Mouse (Mus musculus) urinary bladder, postnatal 25 days (tissue): ENCODE results near the gene Serpina1b.
"Not testable (repeated sequence)": the region's sequence is repeated elsewhere in the genome, so short reads cannot be mapped to it uniquely, and the experiment has no call there.

ENCODE experiments used
- DNase-seq: peaks from one replicate; pipeline ENCODE4 v3.0.0; 2022; ENCODE audit warnings: low spot score

The Serpina1b gene

GRCm38 (mm10) chr12:103830273-103830672 is at the start of gene Serpina1b:
Gene Serpina1b (minus strand): TSS chr12:103830373.
- DNase-seq, result not testable (repeated sequence)

GRCm38 (mm10) chr12:103866873-103867272 is 36.7 kb upstream of the Serpina1b start:
- not testable (repeated sequence) for DNase-seq

GRCm38 (mm10) chr12:103863101-103863974 is 33.2 kb upstream of the Serpina1b start, which contains the start of gene Serpina1a:
Gene Serpina1a (minus strand): TSS chr12:103863562.
- DNase-seq, result not testable (repeated sequence)

- DNase-seq, result no peak
Measured at GRCm38 (mm10) chr12:103860976-103861375, 30.8 kb upstream of the Serpina1b start.

GRCm38 (mm10) chr12:103860571-103860970 is 30.4 kb upstream of the Serpina1b start:
- DNase-seq, result not testable (repeated sequence)

- not testable (repeated sequence) for DNase-seq
Measured at GRCm38 (mm10) chr12:103859584-103859983, 29.4 kb upstream of the Serpina1b start.

- DNase-seq, result not testable (repeated sequence)
Measured at GRCm38 (mm10) chr12:103853032-103853431, 22.9 kb upstream of the Serpina1b start.

GRCm38 (mm10) chr12:103827661-103828372 is 2.4 kb downstream of the Serpina1b start:
- DNase-seq, result not testable (repeated sequence)

- DNase-seq, result not testable (repeated sequence)
Measured at GRCm38 (mm10) chr12:103823826-103824225, 6.3 kb downstream of the Serpina1b start.

- not testable (repeated sequence) for DNase-seq
Measured at GRCm38 (mm10) chr12:103773246-103773851, 56.8 kb downstream of the Serpina1b start, which contains the start of gene Serpina1d. Gene Serpina1d (minus strand): TSS chr12:103773592.

- DNase-seq, result not testable (repeated sequence)
Measured at GRCm38 (mm10) chr12:103770597-103770996, 59.6 kb downstream of the Serpina1b start.

- DNase-seq, result not testable (repeated sequence)
Measured at GRCm38 (mm10) chr12:103763083-103763482, 67.1 kb downstream of the Serpina1b start.

GRCm38 (mm10) chr12:103760316-103760715 is 69.9 kb downstream of the Serpina1b start:
- DNase-seq, result not testable (repeated sequence)

GRCm38 (mm10) chr12:103745957-103746356 is 84.2 kb downstream of the Serpina1b start:
- DNase-seq, result not testable (repeated sequence)

GRCm38 (mm10) chr12:103737791-103738580 is 92.2 kb downstream of the Serpina1b start:
- not testable (repeated sequence) for DNase-seq

GRCm38 (mm10) chr12:103735566-103735965 is 94.6 kb downstream of the Serpina1b start:
- DNase-seq, result not testable (repeated sequence)

- not testable (repeated sequence) for DNase-seq
Measured at GRCm38 (mm10) chr12:103735101-103735500, 95.1 kb downstream of the Serpina1b start.

GRCm38 (mm10) chr12:103711537-103711936 is 118.6 kb downstream of the Serpina1b start:
- DNase-seq, result no peak

- DNase-seq, result no peak
Measured at GRCm38 (mm10) chr12:103710405-103710804, 119.8 kb downstream of the Serpina1b start.

GRCm38 (mm10) chr12:103706113-103706512 is 124.1 kb downstream of the Serpina1b start:
- DNase-seq, result no peak

GRCm38 (mm10) chr12:103705547-103705946 is 124.6 kb downstream of the Serpina1b start:
- DNase-seq, result no peak
